Mouse (Mus musculus): ENCODE measurements around the gene Wdr41.

- TF ChIP-seq MAX (IDR thresholded peaks at IDR 0.05), result no peak
- TF ChIP-seq CTCF (IDR thresholded peaks at IDR 0.05; ENCODE audit: control insufficient read depth, insufficient read depth, insufficient read length), result no peak
- TF ChIP-seq MYOG (IDR thresholded peaks at IDR 0.05; ENCODE audit: control insufficient read depth, extremely low read depth, insufficient read length), result no peak
Measured at GRCm38 (mm10) chr13:95050398-95050797, 74.3 kb downstream of the Wdr41 start.

All from C2C12 (cell line).